Mouse (Mus musculus): ENCODE measurements around the gene Fgfr2. TPM values are rescaled to one million over a fixed set of nuclear protein-coding genes. Genes with fewer than 3 reads are reported as not detected.
"Not testable (repeated sequence)": the region's sequence is repeated elsewhere in the genome, so short reads cannot be mapped to it uniquely, and the experiment has no call there.

Gene Fgfr2
- polyA plus RNA-seq, 1 experiment from 2014 or later, result 123 TPM

GRCm38 (mm10) chr7:133115886-133116285 lies 7.3 kb downstream of the Fgfr2 start:
- Histone ChIP-seq H3K4me2 (replicated peaks) (peak overlapping the region; percentile 59), H3K4me1 (peaks cover 97% of the 10 kb centered on the region), H3K27ac (no peak overlapping the region), H3K27me3 (no peaks in the 10 kb centered on the region), H3K9me3 (no peaks in the 10 kb centered on the region), H3K36me3 (no peaks in the 10 kb centered on the region), H3K9ac (0 out of 2 replicates have a peak overlapping the region, but pooled peaks have one; percentile 43), H3K4me3 (peak overlapping the region; percentile 20; the same call in 1 of the 2 replicates)
- ATAC-seq (ENCODE audit: low FRiP score, low read depth), result no peak
- WGBS, result 9% methylated on average over 15 of the region's 15 CpGs

DNA sequence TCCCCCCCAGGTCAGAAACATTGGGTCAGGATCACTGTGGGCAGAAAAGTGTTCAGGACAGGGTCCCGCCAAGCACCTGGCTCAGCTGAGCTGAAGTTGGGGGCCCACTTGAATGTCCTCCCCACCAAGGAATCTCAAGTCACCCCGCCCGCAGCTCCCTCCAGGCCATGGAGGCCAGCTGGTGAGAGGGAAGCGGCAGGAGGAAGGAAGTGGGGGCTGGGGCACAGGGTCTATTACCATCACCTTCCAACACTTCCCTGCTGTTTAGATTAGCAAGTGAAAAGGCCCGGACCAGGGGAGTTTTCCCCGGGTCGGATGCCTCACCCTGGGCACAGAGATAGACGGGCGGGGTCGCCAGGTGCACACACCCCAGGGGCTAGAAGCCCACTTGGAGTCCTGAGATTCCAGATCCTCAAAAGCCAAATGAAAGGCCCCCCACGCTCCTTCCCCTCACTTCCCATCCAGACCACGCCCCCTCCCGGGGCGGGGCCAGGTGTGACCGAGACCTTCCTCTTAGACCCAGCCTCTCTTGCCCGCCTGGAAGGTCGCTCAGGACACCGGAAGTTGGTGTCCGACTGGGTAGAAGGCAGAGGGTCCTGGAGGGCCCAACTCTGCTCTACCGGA lies 8.2 kb downstream of the Fgfr2 start:
- Histone ChIP-seq H3K27me3 (no peaks in the 10 kb centered on the region), H3K9ac (no peak overlapping the region), H3K4me3 (peak overlapping the region; percentile 20), H3K4me2 (replicated peaks) (peak overlapping the region; percentile 59), H3K27ac (no peak overlapping the region), H3K4me1 (peaks cover 98% of the 10 kb centered on the region), H3K36me3 (no peaks in the 10 kb centered on the region), H3K9me3 (no peaks in the 10 kb centered on the region)
- no peak for ATAC-seq (ENCODE audit: low FRiP score, low read depth)
- WGBS, result 9% methylated on average over 20 of the region's 20 CpGs

- Histone ChIP-seq H3K27ac (no peak overlapping the region), H3K27me3 (no peaks in the 10 kb centered on the region), H3K4me1 (peaks cover 90% of the 10 kb centered on the region), H3K4me3 (no peak overlapping the region), H3K4me2 (replicated peaks) (no peak overlapping the region), H3K9ac (no peak overlapping the region), H3K9me3 (no peaks in the 10 kb centered on the region), H3K36me3 (peaks cover 3% of the 10 kb centered on the region; the same call in 1 of the 2 replicates)
- 74% methylated on average over 8 of the region's 8 CpGs for WGBS
- no peak for ATAC-seq (ENCODE audit: low FRiP score, low read depth)
Measured at GRCm38 (mm10) chr7:133113185-133113895, 9.8 kb downstream of the Fgfr2 start.

GRCm38 (mm10) chr7:133112351-133112831 lies 10.8 kb downstream of the Fgfr2 start:
- H3K4me1 ChIP-seq, result peaks cover 80% of the 10 kb centered on the region
- ATAC-seq (ENCODE audit: low FRiP score, low read depth), result no peak

GRCm38 (mm10) chr7:133109442-133109841 lies 13.7 kb downstream of the Fgfr2 start:
- Histone ChIP-seq H3K4me1 (peaks cover 64% of the 10 kb centered on the region), H3K4me3 (no peak overlapping the region), H3K4me2 (replicated peaks) (no peak overlapping the region), H3K27me3 (no peaks in the 10 kb centered on the region), H3K9me3 (no peaks in the 10 kb centered on the region), H3K9ac (no peak overlapping the region), H3K36me3 (peaks cover 3% of the 10 kb centered on the region; the same call in 1 of the 2 replicates), H3K27ac (no peak overlapping the region)
- 93% methylated on average over 4 of the region's 4 CpGs for WGBS
- ATAC-seq (ENCODE audit: low FRiP score, low read depth), result no peak

More at GRCm38 (mm10) chr7:133112351-133112831, 10.8 kb downstream of the Fgfr2 start:
- WGBS, result 44% methylated on average over 6 of the region's 6 CpGs
- Histone ChIP-seq H3K36me3 (peaks cover 3% of the 10 kb centered on the region; the same call in 1 of the 2 replicates), H3K4me2 (replicated peaks) (no peak overlapping the region), H3K9me3 (no peaks in the 10 kb centered on the region), H3K9ac (no peak overlapping the region), H3K4me3 (no peak overlapping the region), H3K27me3 (no peaks in the 10 kb centered on the region), H3K27ac (no peak overlapping the region; the same call in 1 of the 2 replicates)

DNA sequence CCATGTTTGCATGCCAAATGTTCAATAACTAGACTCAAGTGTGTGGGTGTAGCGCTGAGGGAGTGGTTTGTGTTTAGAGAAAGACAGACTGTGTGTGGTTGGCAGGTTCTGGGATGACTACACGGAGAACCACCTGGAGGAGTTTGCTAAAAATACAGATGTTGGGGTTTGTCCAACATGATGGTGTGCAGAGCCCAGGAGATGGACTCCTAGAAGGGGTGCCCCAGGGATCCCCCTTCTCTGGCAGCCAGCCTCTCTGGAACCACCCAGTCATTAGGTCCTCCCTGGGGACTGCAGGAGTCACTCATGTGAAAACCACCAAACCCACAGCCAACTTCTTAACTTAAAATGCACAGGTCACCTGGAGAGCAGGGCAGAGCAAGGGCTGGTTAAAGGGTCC lies 14.5 kb downstream of the Fgfr2 start:
- ATAC-seq (ENCODE audit: low FRiP score, low read depth), result no peak
- no peaks in the 10 kb centered on the region for H3K9me3 ChIP-seq
- no peak overlapping the region for H3K27ac ChIP-seq
- no peak overlapping the region for H3K4me2 ChIP-seq (replicated peaks)
- H3K9ac ChIP-seq, result no peak overlapping the region
- peaks cover 3% of the 10 kb centered on the region; the same call in 1 of the 2 replicates for H3K36me3 ChIP-seq
- H3K4me3 ChIP-seq, result no peak overlapping the region
- H3K4me1 ChIP-seq, result peaks cover 60% of the 10 kb centered on the region
- WGBS, result 84% methylated on average over 2 of the region's 2 CpGs
- H3K27me3 ChIP-seq, result no peaks in the 10 kb centered on the region

DNA sequence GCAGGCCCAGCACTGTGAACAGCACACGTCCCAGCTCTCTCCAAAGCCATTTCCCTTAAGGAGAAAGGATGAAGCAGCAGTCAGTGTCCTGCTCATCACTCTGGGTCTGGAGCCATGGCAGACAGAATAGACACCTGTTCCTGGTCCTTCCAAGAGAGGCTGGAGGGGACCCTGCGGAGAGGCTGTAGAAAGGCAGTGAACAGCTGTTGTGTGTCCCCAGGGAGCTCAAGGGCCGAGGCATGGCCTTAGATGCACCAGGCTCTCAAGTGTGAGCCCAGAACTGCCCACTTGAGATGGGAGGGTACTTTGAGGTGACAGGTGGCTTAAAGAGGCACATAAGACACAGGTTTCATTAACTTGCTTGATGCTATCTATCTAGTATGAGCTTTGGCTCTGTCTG lies 20.6 kb downstream of the Fgfr2 start:
- Histone ChIP-seq H3K9ac (no peak overlapping the region), H3K4me1 (peaks cover 34% of the 10 kb centered on the region), H3K27ac (no peak overlapping the region), H3K4me3 (no peak overlapping the region), H3K4me2 (replicated peaks) (no peak overlapping the region), H3K36me3 (peaks cover 14% of the 10 kb centered on the region), H3K27me3 (no peaks in the 10 kb centered on the region), H3K9me3 (no peaks in the 10 kb centered on the region)
- no peak for ATAC-seq (ENCODE audit: low FRiP score, low read depth)
- 67% methylated on average over 3 of the region's 3 CpGs for WGBS

- Histone ChIP-seq H3K4me3 (no peak overlapping the region), H3K4me1 (peaks cover 34% of the 10 kb centered on the region), H3K36me3 (peaks cover 17% of the 10 kb centered on the region), H3K4me2 (replicated peaks) (no peak overlapping the region), H3K9ac (no peak overlapping the region), H3K9me3 (no peaks in the 10 kb centered on the region), H3K27me3 (no peaks in the 10 kb centered on the region), H3K27ac (no peak overlapping the region)
- no peak for ATAC-seq (ENCODE audit: low FRiP score, low read depth)
- WGBS, result 90% methylated on average over 6 of the region's 6 CpGs
Measured at GRCm38 (mm10) chr7:133101070-133101469, 22.1 kb downstream of the Fgfr2 start.

- peaks cover 19% of the 10 kb centered on the region for H3K36me3 ChIP-seq
- no peak overlapping the region for H3K27ac ChIP-seq
- 76% methylated on average over 6 of the region's 6 CpGs for whole genome bisulfite sequencing
- H3K4me3 ChIP-seq, result no peak overlapping the region
- H3K9me3 ChIP-seq, result no peaks in the 10 kb centered on the region
- H3K9ac ChIP-seq, result no peak overlapping the region
- no peak overlapping the region for H3K4me2 ChIP-seq (replicated peaks)
- peaks cover 30% of the 10 kb centered on the region for H3K4me1 ChIP-seq
- ATAC-seq (ENCODE audit: low FRiP score, low read depth), result no peak
- H3K27me3 ChIP-seq, result no peaks in the 10 kb centered on the region
Measured at GRCm38 (mm10) chr7:133100178-133100577, 23.0 kb downstream of the Fgfr2 start.

DNA sequence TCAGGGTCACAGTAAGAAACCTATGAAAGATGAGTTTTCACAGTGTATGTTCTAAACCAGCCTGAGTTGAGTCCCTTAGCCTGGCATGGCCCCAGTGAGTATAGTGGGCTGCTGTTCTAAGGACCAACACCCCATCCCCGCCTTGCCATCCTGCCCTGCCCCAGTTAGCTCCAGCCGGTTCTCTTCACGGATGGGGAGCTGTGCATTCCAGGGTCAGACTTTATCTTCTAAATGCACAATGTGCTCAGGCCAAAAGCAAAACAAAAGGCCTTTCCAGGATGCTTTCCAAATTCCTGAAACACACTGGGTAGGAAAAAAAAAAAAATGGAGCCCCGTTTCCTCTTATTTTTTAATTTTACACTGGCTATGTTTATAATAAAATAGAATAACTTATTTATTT lies 23.9 kb downstream of the Fgfr2 start:
- no peak for ATAC-seq (ENCODE audit: low FRiP score, low read depth)
- Histone ChIP-seq H3K9me3 (no peaks in the 10 kb centered on the region), H3K4me3 (no peak overlapping the region), H3K27me3 (no peaks in the 10 kb centered on the region), H3K4me1 (peaks cover 29% of the 10 kb centered on the region), H3K36me3 (peaks cover 19% of the 10 kb centered on the region), H3K4me2 (replicated peaks) (no peak overlapping the region), H3K9ac (no peak overlapping the region), H3K27ac (no peak overlapping the region)
- WGBS, result 78% methylated on average over 4 of the region's 4 CpGs

DNA sequence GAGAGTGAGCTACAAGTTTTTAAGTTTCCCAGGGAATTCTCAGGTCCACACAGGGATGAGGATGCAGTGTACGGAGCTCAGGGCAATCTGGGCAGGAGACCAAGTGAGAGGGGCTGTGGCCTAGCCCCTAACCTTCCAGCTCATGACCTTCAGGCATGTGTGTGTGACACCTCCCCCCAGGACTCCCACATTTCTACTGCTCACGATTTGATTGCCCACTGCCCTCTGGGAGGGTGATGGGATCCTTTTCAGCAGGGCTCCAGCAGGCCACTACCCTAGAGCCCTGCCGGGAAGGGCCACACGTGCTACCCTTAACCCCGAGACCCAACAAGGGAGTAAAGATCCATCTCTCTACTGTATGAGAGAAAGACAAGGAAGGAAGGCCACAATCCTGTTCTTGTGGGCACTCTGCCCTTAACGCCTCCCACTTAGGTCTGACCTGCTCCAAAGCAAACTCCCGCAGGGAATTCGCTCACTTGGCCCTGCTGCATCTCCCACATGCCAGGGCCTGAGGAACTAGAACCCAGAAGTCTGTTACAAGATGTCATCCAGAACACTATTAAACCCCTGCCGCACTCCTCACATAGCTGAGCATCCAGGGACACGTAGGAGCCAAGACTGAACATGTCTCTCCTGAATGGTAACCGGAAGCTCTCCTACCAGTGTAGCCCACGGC lies 24.9 kb downstream of the Fgfr2 start:
- no peak overlapping the region for H3K9ac ChIP-seq
- 82% methylated on average over 12 of the region's 12 CpGs for WGBS
- H3K4me3 ChIP-seq, result no peak overlapping the region
- no peak overlapping the region for H3K4me2 ChIP-seq (replicated peaks)
- H3K4me1 ChIP-seq, result peaks cover 34% of the 10 kb centered on the region
- no peak overlapping the region for H3K27ac ChIP-seq
- no peaks in the 10 kb centered on the region for H3K27me3 ChIP-seq
- no peak for ATAC-seq (ENCODE audit: low FRiP score, low read depth)
- no peaks in the 10 kb centered on the region for H3K9me3 ChIP-seq
- H3K36me3 ChIP-seq, result peaks cover 19% of the 10 kb centered on the region

DNA sequence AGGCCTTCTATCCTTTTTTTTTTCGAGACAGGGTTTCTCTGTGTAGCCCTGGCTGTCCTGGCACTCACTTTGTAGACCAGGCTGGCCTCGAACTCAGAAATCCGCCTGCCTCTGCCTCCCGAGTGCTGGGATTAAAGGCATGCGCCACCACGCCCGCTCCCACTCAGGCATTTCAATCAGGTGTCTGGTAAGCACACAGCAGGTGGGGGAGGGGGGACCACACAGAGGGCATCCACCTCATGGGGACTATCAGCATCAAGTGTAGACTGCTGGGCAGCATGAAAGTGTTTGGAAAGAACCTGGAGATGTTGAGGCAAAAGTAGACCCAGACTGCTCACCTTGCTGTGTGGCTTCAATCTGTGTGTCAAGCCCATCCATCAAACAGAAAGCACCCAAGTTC lies 27.5 kb downstream of the Fgfr2 start:
- not testable (repeated sequence) for H3K4me3 ChIP-seq; H3K9me3 ChIP-seq; ATAC-seq (ENCODE audit: low FRiP score, low read depth); H3K9ac ChIP-seq; H3K4me2 ChIP-seq (replicated peaks); H3K27ac ChIP-seq; H3K27me3 ChIP-seq
- H3K36me3 ChIP-seq, result peaks cover 15% of the 10 kb centered on the region; the same call in 1 of the 2 replicates
- 86% methylated on average over 7 of the region's 7 CpGs for WGBS
- peaks cover 33% of the 10 kb centered on the region for H3K4me1 ChIP-seq
